Mouse (Mus musculus) cerebellum, adult 2 months (tissue): Measurements from ENCODE around the gene Wdr61.

Source experiments
- CTCF ChIP-seq: fragments of 200-500 bp; IDR thresholded peaks from 2 replicates; pipeline ENCODE4 v1.5.1; 2011; ENCODE audit warnings: low read depth, mild to moderate bottlenecking, control low read depth, low read length, moderate library complexity, borderline replicate concordance; ENCODE audit not compliant: insufficient read depth
- POLR2A ChIP-seq: fragments of 200-500 bp; IDR thresholded peaks from 2 replicates; pipeline ENCODE4 v1.6.1; 2011; ENCODE audit warnings: low read length, control low read depth, borderline replicate concordance; ENCODE audit not compliant: insufficient read depth

DNA sequence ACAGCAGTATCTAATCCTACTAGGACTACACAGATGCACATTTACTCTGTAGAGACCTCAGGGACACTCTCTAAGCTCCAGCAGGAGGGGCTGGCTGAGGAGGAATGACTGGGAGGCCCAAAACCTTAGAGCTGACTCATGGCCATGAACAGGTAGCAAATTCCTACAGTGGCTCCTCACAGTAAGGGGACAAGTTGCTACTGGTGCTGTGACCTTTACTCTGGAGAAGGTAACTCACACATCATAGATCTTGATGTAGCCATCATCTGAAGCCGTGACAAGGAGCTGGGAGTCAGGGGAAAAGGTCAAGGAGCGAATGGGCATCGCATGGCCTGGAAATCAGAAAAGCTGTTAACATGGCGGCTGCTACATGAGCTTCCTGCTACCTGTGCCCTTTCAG lies 11.7 kb downstream of the Wdr61 start:
- TF ChIP-seq CTCF (no peak), POLR2A (no peak)
